Mouse (Mus musculus) lung, postnatal 36 days (tissue): ENCODE measurements around the gene Ralgds.
"Not testable (repeated sequence)": the region's sequence is repeated elsewhere in the genome, so short reads cannot be mapped to it uniquely, and the experiment has no call there.

Experiments used
- DNase-seq: peaks from one replicate; pipeline ENCODE4 v3.0.0; 2022; ENCODE audit warnings: mixed read lengths

Ralgds gene

DNA sequence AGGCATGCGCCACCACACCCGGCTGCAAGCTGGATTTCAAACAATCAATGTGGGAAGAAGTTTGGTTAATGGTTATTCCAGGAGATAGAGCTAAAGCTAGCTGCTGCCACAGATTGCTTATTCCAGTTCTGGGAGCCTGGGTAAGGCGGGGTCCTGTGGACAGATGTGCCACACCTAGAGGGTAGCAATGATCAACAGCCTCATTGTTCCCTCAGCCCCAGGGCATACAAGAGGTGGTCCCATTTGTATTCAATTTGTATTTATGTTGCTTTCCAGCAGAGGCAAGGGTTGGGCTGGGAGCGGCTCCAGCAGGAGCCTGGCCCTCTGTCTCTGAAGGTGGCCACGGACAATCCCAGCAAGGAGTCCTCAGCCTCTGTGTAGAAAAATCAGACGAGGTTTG, 6.6 kb upstream of the Ralgds start:
- no peak for DNase-seq

GRCm38 (mm10) chr2:28511600-28511999, 1.3 kb upstream of the Ralgds start:
- not testable (repeated sequence) for DNase-seq

DNA sequence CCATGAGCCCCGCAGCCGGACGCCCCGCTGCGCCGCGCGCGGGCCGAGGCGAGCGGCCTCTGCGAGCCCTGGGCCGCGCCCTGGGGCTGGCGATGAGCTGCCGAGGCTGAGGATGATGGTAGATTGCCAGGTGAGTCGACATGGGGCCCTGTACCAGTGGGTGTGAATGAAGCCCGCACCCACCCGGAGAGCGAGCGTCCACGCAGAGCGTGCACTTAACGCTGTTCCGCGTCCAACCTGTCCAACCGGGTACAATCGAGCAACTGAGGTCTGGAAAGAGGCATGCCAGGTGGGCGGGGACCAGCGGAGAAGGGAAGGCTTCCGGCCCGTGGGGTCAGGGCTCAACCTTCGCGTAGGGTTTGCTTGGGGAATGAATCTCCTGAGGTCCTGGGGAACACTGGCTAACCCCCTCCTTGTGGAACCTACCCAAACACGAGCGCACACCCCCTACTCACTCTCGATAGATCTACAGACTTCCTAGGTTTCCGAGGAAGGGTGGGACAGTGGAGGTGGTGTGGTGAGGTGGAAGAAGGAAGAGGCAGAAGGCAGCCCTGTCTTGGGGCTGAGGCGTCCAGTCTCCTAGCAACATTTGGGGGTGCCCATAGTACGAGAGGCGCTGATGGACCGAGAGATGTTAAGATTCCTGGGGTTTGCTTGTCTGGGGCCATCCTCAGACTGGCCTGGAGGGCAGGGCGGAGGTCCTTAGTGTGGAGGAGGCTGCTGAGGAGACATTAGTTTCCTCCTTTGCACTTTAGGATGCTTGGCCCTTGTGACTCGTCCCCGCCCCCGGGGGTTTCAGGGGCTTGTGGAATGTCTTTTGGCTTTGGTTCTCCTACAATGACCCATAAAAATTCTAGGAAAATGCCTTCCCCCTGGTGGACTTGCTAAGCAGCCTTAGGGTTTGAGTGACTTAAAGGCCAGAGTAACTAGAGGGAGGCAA, 776 bp downstream of the Ralgds start:
- peak; percentile 62 for DNase-seq

DNA sequence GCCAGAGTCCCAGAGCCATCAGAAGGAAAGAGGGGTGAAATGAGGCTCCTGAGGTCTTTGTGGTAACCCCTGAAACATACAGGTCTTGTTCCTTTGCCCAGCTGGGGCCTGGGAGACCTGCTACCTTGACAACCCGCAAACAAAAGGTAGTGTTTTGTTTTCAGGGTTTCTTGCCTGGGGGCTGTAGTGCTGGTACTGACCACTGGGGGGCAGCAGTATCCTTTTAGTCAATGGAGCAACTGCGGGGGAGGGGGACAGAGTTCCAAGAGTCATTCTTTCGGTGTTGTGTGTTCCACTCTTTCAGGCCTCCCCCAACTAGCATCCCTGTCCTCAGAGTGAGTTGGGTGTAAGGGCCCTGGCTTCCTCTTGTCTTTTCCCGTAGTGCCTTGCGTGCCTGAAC, 1.6 kb downstream of the Ralgds start:
- DNase-seq, result peak; percentile 94

- DNase-seq, result peak; percentile 96
Observed at GRCm38 (mm10) chr2:28517206-28517909, 4.4 kb downstream of the Ralgds start.

- no peak for DNase-seq
Observed at GRCm38 (mm10) chr2:28518231-28518630, 5.3 kb downstream of the Ralgds start.

GRCm38 (mm10) chr2:28520581-28520980, 7.7 kb downstream of the Ralgds start:
- no peak for DNase-seq

DNA sequence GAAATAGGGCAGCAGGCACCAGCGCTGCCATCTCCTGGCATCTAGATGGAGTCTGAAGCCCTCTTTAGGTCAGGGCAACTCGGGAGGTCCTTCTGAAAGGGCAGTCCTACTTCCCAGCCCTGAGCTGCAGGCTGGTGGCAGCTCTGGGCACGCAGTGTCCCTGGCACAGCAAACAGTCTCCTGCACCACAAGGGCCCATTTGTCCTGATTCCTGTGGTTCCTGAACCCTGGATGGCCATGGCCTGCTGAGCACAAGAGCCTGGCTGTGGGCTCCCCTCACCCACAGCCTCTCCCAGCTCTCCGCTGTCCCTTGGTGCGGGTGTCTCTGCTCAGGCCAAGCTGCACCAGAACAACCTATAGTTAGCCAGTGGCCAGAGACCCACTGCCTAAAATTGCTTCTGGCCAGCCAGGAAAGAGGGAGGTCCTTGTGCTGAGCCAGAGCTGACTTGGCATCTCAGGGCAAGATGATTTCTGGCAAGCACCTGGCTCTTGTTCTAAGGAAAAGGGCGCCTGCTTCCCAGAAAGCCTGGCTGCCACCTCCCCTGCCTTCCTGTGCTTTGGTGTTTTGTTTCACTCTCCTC, 8.7 kb downstream of the Ralgds start:
- DNase-seq, result no peak

DNA sequence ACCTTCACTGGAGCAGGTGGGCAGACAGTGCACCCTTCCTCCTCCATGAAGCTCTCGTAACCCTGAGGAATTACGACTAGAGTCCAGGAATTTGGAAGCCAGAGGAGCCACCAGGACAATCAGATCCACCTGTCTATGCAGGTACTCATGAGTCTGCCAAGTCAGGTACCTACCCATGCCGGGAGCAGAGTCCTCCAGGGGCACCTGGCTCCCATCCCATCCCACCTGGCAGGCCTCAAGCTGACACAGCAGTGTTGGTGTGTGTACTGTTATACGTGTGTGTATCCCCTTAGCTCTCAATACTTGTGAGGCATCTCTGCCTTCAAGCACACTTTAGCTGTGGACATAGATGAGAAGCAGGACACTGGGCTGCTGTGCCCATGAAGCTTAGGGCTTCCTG, 9.2 kb downstream of the Ralgds start:
- no peak for DNase-seq

DNA sequence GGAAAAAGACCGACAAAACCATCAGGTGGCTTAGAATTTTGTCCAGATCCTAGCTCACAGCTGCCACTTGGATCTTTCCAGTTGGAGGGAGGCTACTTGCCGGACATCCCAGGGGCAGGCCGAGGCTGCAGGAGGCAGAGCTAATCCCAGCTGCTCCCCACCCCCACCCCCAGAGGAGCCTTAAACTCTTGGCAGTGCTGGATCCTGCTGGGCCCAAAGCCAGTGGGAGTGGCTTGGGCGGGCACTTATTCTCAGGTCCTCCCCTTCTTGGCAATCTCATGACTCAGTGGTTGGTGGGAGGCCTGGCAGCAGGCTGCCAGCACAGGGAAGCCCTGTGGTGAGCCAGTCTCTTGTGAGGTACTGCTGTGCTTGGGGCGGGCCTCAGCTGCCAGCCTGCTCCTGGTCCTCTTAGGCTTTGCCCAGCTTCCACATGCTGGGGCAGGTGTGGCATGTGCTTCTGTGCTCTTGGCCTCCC, 10.8 kb downstream of the Ralgds start:
- peak; percentile 96 for DNase-seq

DNA sequence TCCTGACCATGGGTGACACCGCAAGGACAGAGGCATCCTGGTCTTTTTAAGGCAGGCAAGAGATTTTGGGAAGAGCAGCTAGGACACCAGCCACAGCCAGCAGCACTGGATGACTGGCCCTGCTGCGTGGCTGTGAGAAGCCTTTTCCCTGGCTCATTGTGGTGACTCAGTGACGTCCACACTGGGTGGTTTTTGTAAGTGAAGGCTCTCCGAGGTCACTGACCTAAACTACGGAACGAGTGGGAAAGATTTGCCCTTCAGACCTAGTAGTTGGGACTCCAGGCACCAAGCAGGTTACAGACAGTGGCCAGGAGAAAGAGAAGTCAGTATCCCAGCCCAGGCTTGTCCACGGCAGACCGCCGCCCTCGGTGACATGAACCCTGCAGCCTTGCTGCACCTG, 11.5 kb downstream of the Ralgds start:
- no peak for DNase-seq

DNA sequence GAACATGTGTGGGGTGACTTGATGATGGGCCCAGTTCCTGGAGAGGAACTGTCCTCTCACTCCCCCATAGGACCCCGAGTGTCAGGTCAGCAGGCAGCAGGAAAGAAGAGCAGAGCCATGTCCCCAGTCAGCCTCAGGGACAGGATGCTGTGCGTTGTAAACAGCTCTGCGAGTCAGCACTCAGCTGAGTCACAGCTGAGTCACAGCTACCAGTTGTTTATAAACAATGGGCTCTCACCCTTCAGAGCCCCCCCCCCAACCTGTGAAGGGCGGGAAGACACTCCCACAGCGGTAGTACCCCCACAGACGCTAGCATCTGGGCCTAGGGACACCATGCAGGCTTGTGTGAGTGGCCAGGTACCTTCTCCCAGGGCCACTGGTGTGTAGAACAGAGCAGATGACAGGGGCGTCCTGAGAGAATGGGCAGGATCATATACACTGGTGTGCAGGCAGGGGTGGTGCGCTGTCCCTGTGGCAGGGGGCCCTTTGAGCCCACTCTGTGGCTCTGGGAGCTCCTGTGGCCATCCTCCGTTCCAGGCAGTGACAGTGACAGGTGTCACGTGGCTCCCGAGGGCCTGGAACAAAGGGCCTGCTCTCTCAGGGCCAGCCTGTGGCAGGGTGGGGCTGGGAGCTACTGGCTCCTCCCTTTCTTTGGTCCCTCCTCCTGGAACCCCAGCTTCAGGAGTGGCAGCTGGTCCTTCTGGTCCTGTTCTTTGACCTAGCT, 12.5 kb downstream of the Ralgds start:
- peak; percentile 93 for DNase-seq

GRCm38 (mm10) chr2:28525943-28526876, 13.3 kb downstream of the Ralgds start:
- no peak for DNase-seq

- no peak for DNase-seq
Observed at GRCm38 (mm10) chr2:28527436-28528353, 14.8 kb downstream of the Ralgds start.

DNA sequence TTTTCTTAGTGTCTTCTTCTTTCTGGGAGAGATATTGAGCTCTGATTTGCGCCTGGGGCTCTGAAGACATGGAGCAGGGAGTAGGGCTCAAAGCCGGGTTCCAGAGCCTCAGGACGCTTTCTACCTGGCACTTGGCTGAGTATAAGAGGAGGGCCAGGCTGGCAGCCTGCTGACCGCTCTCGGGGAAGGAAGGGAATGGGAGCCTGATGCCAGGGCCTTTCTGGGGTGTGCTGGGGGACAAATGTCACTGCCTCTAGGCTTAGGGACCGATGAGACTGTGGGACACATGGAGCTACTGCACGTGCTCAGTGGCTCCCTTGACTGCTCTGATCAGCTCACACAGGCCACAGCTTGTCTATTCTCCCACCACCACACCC, 15.4 kb downstream of the Ralgds start:
- no peak for DNase-seq

GRCm38 (mm10) chr2:28529856-28530255, 16.9 kb downstream of the Ralgds start:
- no peak for DNase-seq

DNA sequence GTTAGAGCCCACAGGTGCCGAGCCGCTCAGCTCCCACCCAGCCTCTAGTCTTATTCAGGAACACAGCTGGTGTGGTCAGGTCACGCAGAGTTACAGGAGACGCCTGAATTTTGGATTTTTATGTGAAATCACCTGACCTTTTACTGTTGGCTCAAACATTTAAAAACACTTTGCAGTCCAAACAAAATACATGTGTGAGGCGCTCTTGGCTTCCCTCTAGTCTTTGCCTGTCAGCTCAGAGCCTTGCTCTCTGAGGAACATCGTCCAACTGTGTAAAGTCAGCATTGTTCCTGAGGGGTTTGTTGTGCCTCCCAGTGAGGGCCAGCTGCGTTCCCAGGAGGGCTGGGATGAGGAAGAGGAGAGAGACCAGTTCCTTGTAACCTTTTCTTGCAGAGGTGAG, 17.4 kb downstream of the Ralgds start:
- DNase-seq, result no peak

GRCm38 (mm10) chr2:28532938-28533771, 20.2 kb downstream of the Ralgds start:
- peak; percentile 96 for DNase-seq

GRCm38 (mm10) chr2:28533901-28534435, 21.0 kb downstream of the Ralgds start:
- no peak for DNase-seq
